Mouse (Mus musculus) bone marrow macrophage, adult 2 months (primary cell): ENCODE measurements around the gene Myoz1.

Source experiments
- CTCF ChIP-seq: IDR thresholded peaks from 2 replicates; pipeline ENCODE4 v1.5.1; 2012; ENCODE audit warnings: low read depth, mild to moderate bottlenecking, low read length, moderate library complexity
- POLR2A ChIP-seq: IDR thresholded peaks from 2 replicates; pipeline ENCODE4 v1.6.1; 2012; ENCODE audit warnings: mild to moderate bottlenecking, low read depth, low read length, borderline replicate concordance

- TF ChIP-seq CTCF (no peak), POLR2A (no peak)
Observed at GRCm38 (mm10) chr14:20661661-20662331, 5.5 kb upstream of the Myoz1 start.
